Mouse (Mus musculus) kidney, adult 8-10 months (tissue): ENCODE data around the gene Tagln.
A peak's percentile ranks its signal among the peaks of the same experiment; 100 is the strongest.

Experiments
- DNase-seq, 2 experiments: peaks; one replicate each; pipeline ENCODE4 v3.0.0; 2022

Gene Tagln

DNA sequence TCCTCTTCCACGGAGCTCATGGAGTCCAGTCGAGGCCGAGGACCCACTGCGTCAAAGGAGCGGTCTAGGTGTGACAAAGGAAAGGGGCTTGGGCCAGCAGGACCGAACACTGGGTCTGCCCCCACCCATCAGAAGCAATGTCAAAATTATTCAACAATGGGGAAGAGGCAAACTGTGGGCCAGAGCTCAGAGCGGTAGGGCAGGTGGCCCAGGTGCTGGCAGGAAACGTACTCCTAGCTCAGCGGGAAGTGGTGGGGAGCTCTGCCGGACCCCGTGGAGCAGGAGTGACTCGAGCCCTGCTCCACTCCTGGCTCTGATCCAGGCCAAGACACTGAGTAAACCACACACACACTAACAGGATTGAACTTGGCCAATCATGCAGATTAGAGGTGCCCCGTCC, 9.9 kb upstream of the Tagln start:
- DNase-seq = no peak

DNA sequence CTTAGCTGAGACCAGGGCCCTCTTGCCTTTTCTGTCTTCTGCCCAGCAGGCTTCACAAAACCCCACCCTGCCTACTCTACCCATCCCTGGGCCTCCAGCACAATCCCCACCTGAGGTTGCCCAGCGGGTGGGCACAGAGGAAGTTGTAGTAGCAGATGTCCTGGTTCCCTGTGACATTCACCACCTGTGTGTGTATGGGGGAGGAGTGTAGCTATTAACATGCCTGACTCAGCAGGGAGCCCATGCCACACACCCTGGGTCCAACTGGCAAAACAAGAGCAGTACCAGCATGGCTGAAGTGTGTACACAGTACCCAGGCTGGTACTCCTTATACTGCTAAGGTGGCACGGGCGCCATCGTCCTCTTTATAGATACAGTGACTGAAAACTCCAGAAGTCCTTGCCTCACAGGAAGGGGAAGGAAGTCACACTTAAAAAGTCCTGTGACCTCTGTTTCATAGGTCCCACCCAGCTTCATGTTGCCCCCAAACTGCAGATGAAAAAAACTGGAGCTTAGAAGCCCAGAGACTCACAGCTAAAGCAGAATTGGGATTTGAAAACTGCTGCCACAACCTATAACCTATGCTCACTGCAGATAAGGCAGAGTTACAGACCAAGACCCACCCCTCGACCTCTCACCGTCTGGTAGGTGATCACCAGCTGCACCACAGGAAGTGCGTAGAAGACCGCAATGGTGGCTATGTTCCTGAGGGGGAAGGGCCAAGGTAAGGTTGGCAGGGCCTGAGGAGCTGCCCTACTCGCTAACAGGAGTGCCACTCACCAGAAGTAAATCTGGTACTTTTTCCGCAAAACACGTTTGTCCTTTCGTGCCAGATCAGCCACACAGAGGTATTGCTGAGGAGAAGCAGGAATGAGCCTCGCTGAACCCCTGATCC, 8.9 kb upstream of the Tagln start:
- DNase-seq = no peak

- DNase-seq = no peak
These were observed 8.0 kb upstream of the Tagln start for GRCm38 (mm10) chr9:45943628-45944505.

DNA sequence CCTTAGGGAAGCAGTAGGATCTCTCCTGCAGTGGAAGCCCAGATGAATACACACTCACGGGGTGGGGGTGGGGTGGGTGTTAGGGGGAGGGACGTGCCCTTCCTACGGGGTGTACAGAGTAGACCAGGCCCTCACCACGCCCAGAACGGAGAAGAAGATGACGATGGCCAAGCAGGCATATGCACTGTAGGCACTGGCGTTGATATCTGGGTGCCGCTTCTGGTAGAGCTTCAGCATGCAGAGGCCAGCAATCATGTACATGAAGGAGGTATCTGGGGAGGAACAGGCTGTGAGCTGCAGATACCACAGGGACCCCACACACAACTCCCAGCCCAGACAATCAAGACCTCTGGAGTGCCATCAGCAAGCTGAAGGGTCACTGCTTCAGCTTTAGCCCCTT, 7.1 kb upstream of the Tagln start:
- DNase-seq = no peak

DNA sequence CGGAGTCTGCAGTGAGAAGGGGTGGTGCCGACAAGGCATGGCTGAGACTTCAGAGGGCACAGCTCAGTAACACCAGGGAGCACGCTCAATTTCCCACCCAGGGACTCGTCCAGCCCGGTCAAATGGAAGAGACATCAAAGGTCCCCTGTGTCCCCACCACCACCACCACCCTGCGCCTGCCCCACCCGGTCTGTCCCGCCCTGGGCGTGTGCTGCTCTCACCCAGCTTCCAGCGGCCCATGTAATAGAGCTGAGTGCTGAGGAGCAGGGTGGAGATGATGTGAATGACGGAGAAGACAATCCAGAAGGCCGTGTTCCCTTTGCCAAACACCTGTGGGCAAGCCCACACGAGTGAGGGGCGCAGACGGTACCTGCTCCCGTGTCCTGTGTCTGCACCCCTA, 6.6 kb upstream of the Tagln start:
- no peak for DNase-seq

DNA sequence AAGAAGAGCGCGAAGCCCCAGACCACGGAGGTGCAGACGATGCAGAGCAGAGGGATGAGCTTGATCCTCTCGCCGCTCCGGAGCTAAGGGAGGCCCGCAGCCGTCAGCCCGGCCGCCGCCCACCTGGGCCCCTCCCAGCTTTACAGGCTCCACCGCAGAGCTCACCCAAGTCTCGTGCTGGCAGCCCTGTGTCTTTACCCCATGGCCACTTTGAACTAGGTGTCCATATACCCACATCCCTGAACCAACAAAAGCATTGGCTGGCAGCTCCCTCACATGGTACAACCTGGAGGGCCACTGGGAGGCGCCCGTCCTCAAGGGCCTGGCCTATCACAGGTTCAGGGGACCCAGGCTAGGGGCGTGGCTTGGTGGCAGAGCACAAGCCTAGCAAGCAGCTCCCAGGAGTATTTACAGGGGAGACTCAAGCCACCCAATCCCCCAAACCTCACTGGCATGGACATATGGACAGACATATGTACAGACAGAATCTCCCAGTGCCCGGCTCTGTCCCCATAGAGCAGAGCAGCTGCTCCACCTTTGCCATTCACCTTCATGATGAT, 5.6 kb upstream of the Tagln start:
- no peak for DNase-seq

- no peak for DNase-seq
These were observed 3.9 kb upstream of the Tagln start for GRCm38 (mm10) chr9:45939794-45940193.

GRCm38 (mm10) chr9:45938952-45939637, 3.2 kb upstream of the Tagln start:
- DNase-seq = no peak

DNA sequence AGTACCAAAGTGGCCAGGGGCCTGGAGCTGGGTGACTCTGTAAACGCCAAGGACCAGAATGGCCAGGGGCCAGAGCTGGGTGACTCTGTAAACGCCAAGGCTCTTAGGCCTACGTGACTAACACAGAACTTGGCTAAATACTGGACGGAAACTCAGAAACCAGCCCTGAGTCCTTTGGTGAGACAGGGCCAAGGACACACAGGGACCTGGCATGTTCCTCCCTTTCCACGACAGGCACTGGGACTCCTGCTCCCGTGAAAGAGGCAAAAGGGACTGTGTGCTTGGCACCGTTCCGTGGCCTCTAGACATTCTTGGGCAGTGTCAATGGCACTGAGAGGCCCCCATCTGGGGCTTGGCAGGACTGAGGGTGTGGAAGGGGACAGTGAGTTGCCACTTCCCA, 2.2 kb upstream of the Tagln start:
- peak in 1 of 2 experiments; percentile 34 for DNase-seq

DNA sequence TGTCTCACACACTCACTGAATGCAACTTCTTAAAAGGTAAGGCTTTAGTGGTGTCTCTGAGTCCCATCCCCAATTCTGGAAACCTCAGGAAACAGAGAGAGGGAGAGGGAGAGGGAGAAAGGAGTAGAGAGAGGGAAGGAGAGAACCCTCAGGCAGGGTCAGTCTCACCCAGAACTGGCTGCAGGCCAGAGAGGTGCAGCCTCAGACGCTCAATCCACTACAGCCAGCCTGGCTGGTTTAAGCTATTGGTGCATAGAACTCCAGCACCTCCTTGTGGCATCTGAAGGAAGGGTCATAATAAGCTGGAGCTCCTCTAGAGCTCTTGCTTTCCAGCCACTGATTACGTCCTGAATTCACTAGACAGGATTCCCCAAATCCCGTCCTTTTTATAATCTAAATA, 1.0 kb upstream of the Tagln start:
- DNase-seq = peak; percentile 76 to 82

- DNase-seq = peak; percentile 39 to 40
These were observed 3.1 kb downstream of the Tagln start for GRCm38 (mm10) chr9:45932571-45933415.

DNA sequence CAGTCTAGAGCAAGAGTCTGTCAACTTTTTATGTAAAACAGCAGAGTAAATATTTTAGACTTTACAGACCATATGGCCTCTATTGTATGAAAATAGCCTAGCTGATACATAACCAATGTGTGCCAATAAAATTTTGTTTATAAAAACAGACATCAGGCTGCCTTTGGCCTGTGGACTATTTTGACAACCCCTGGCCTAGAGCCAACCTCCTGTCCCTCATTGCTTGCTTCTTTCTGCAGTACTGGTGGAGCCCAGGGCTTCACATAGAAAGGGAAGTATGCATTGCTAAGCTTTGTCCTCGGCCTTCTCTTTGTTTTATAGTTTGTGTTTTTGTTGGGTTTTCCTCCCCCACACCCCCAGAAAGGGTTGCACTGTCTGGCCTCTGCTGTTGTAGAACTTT, 3.9 kb downstream of the Tagln start:
- DNase-seq = no peak

DNA sequence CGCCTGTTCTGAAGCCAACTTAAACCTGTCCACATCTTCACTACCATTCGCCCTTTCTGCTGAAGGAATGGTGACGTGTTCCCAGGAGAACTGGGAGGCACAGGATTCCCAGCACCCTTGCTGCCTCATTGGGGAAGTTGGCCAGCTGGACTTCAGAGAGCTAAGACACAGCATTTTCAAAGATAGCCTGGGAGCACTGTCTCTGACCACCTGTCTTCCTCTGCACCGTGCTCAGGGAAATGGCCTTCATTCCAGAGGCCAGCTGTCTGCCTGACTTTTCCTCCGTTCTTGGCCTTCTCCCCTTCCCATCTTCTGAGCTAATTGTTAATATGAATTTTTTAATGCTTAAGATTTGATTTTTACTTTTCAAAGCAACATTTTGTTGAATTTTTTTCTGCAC, 6.6 kb downstream of the Tagln start:
- DNase-seq = no peak

GRCm38 (mm10) chr9:45919895-45920294, 16.0 kb downstream of the Tagln start:
- DNase-seq = no peak

DNA sequence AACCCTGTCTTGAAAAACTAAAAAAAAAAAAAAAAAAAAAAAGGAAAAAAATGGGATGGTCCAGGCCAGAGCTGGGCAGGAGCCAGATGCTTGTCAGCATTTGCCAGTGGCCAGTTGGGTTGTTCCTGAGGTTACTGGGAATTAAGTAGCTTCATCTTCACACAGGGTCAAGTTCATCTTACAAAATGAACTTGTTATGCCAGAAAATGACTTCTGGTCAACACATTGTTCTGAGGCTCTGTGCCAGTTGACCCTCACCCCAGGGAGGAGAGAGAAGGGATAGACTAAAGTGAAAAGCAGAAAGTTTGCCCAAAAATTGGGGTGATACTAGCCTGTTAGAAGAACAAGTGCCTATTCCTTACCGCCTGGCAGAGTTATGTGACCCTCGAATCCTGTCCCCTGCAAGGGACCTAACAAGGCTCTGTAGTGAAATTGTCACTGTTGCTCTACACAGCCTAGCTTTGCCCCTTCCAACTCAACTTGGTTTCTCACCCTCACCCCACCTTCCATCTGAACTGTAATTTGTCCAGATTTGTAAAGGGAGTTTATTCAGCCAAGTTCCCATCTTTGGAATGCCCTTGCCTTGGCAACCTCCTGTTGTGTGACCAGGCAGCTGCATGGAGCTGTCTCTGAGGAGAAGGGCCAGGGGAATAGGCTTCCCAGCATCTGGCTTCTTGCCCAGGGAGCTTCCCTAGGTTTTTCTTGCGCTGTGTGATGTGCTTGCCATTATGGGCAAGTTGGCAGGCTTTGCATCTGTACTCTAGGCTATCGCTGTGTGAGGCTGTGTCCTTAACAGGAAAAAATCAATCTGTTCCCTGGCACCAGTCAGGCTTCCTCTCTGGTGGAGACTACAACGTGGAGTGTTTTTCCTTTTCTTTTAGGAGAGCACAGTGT, 18.6 kb downstream of the Tagln start:
- DNase-seq = peak; percentile 60 to 61

DNA sequence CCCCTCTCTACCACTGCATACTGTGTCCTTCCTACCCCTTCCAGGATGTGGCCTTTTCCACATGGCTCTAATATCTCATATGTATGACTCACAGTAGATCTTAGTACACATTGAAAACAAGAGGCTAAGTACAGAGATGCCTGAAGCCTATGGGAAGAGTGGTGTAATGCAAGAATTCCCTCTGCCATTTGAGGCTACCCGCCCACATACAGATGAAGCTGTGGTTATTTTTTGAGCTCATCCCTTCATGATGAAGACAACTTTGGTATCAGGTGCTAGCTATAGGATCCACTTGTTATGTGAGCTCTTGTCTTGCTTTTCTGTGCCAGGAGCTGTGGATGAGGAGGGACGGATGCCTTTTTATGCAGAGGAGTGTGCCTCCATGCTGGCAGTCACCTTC, 20.2 kb downstream of the Tagln start:
- no peak for DNase-seq

DNA sequence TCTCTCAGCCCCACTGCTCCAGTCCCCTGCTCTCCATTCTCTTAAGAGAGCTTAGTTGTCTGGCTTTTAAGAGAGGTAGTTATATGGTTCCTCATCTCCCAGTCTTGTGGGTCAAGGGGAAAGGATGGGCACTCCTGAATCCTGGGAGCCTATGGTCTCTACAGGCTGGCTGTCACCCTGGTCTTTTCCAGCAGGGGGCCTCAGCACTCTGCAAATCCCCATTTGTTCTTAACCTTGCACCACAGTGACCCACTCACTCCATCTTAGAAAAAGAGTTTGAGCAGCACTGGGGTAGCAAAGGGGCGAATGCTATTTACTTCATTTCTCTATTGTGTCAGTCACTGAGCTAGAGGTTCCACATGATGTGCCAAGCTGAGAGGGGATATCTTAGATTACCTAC, 24.2 kb downstream of the Tagln start:
- peak in 1 of 2 experiments; percentile 74 for DNase-seq

DNA sequence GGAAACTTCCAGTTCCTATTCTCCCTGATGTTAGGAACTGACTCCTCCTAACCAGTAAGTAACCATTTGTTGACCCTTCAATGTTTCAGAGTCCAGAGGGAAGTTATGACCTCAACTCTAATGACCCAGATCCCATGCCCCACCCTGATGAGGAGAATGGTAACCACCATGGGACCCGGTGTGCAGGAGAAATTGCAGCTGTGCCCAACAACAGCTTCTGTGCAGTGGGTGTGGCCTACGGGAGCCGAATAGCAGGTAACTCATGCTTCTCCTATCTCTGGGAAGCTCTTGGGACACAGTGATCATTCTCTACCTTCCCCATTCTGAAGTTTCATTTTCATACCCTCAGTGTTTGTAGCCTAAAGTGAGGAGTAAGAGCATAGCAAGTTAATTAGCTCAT, 24.9 kb downstream of the Tagln start:
- DNase-seq = no peak

GRCm38 (mm10) chr9:45907078-45907428, 28.8 kb downstream of the Tagln start:
- DNase-seq = peak; percentile 31 to 32

DNA sequence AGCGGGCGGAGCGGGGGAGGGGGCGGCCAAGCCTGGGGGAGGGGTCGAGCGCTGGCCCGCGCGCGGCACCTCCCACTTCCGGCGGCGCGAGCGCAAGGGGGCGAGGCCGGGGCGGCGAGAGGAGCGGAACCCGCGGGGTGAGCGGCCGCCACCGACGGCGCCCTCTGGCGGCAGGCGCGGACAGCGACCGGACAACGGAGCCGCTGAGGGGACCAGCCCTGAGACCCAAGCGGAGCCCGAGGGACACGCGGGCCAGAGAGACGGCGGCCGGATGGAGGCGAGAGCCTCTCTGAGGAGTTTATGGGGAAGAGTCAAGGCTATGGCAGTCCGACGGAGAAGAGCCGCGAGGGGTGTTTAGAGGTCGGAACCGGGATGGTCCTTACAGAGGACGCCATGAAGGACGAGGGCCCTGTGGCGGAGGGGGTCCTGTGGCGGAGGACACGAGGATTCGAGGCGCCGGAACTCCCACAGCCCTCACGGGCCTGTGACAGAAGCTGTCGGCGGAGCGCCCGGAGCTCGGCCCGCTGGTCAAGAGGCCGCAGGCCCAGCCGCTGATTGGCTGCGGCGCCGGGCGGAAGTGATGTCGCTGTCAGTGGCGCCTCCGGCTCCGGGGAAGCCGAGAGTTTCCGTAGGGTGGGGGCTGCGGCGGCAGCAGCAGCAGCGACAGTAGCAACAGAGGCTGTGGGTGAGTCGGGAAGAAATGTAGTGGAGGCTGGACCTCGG, 29.3 kb downstream of the Tagln start, which contains the start of the genes Pcsk7 and Rnf214:
Gene Pcsk7 (plus strand): TSS at position 143 of the 723 bp plus-strand sequence.
Gene Rnf214 (minus strand): TSS at position 557 of the 723 bp plus-strand sequence.
- DNase-seq = peak; percentile 91
